Mouse (Mus musculus) forebrain, embryonic 16.5 days (tissue): ENCODE data around the gene Plxdc1. TPM values are rescaled to one million over a fixed set of nuclear protein-coding genes. Genes with fewer than 3 reads are reported as not detected.
A peak's percentile ranks its signal among the peaks of the same experiment; 100 is the strongest.

ENCODE experiments used
- ATAC-seq: fragments of 200-750 bp; cut with Nextera tagmentation; 2 replicates; pipeline ENCODE4 v1.8.0; 2017; ENCODE audit warnings: mild to moderate bottlenecking, moderate library complexity
- H3K27ac ChIP-seq: fragments of 300-500 bp; sonication (generic); 2 replicates; pipeline ENCODE4 v1.5.1; 2014; ENCODE audit warnings: low read length, control low read depth
- H3K27me3 ChIP-seq: fragments of 300-500 bp; sonication (generic); replicated peaks from 2 replicates; pipeline ENCODE4 v1.6.1; 2014; ENCODE audit warnings: low read length; ENCODE audit not compliant: control insufficient read depth, insufficient read depth
- H3K36me3 ChIP-seq: fragments of 300-500 bp; sonication (generic); 2 replicates; pipeline ENCODE4 v1.6.1; 2014; ENCODE audit not compliant: control insufficient read depth, insufficient read depth
- H3K4me1 ChIP-seq: fragments of 300-500 bp; sonication (generic); replicated peaks from 2 replicates; pipeline ENCODE4 v1.6.1; 2014; ENCODE audit warnings: low read length; ENCODE audit not compliant: control insufficient read depth, insufficient read depth
- H3K4me2 ChIP-seq: fragments of 300-500 bp; sonication (generic); 2 replicates; pipeline ENCODE4 v1.6.1; 2014; ENCODE audit warnings: mild to moderate bottlenecking, low read length, control low read depth
- H3K4me3 ChIP-seq: fragments of 300-500 bp; sonication (generic); replicated peaks from 2 replicates; pipeline ENCODE4 v1.5.1; 2014; ENCODE audit warnings: mild to moderate bottlenecking, low read length, control low read depth
- H3K9ac ChIP-seq: fragments of 300-500 bp; sonication (generic); replicated peaks from 2 replicates; pipeline ENCODE4 v1.6.1; 2014; ENCODE audit warnings: low read depth, low read length, control low read depth
- H3K9me3 ChIP-seq: fragments of 300-500 bp; sonication (generic); 2 replicates; pipeline ENCODE4 v1.6.1; 2016; ENCODE audit warnings: low read length; ENCODE audit not compliant: control insufficient read depth
- WGBS: fragments of 180-500 bp; shearing (Covaris S2); extraction: QIAGEN DNeasy Blood & Tissue Kit; methylation state at CpG from one replicate; pipeline ENCODE4 v1.1.7; 2014; 5-methylcytosine and 5-hydroxymethylcytosine counted together
- microRNA-seq: library from miRNA; unstranded; fragments of <30 nt; microRNA quantifications from one replicate; pipeline ENCODE4, GENCODE M21; 2017
- polyA plus RNA-seq: library from polyadenylated mRNA; unstranded; fragments of >200 nt; fragmentation: Nextera tagmentation; extraction: Ambion mirVana; gene quantifications from 2 replicates; pipeline ENCODE4 v1.2.1, GENCODE M21; 2015

Gene Plxdc1
- polyA plus RNA-seq, 1 experiment from 2014 or later, result 0.96 TPM

- H3K4me1 ChIP-seq, result 0 out of 2 replicates have a peak, but pooled peaks cover 2% of the 10 kb centered on the region
- WGBS, result 3% methylated on average over 26 of the region's 26 CpGs
- no peaks in the 10 kb centered on the region for H3K27me3 ChIP-seq
- peak overlapping the region; percentile 76 for H3K27ac ChIP-seq
- peak overlapping the region; percentile 20; the same call in 1 of the 2 replicates for H3K9ac ChIP-seq
- peak overlapping the region; percentile 52 for H3K4me3 ChIP-seq
- H3K36me3 ChIP-seq, result no peaks in the 10 kb centered on the region
- no peaks in the 10 kb centered on the region for H3K9me3 ChIP-seq
- ATAC-seq, result peak; percentile 9; the same call in 1 of the 2 replicates
- peak overlapping the region; percentile 49 for H3K4me2 ChIP-seq
These were observed 102.7 kb downstream of the Plxdc1 start for GRCm38 (mm10) chr11:97883542-97883917.

- Histone ChIP-seq H3K4me3 (no peak overlapping the region), H3K9me3 (no peaks in the 10 kb centered on the region), H3K9ac (no peak overlapping the region), H3K27me3 (no peaks in the 10 kb centered on the region), H3K36me3 (no peaks in the 10 kb centered on the region), H3K27ac (no peak overlapping the region), H3K4me2 (no peak overlapping the region), H3K4me1 (0 out of 2 replicates have a peak, but pooled peaks cover 2% of the 10 kb centered on the region)
- WGBS, result 96% methylated on average over 4 of the region's 4 CpGs
- no peak for ATAC-seq
These were observed 105.9 kb downstream of the Plxdc1 start for GRCm38 (mm10) chr11:97880362-97880761.

- no peaks in the 10 kb centered on the region for H3K9me3 ChIP-seq
- H3K27me3 ChIP-seq, result no peaks in the 10 kb centered on the region
- no peak overlapping the region for H3K4me3 ChIP-seq
- H3K27ac ChIP-seq, result no peak overlapping the region
- 87% methylated on average over 2 of the region's 2 CpGs for WGBS
- no peak overlapping the region for H3K4me2 ChIP-seq
- no peak for ATAC-seq
- H3K4me1 ChIP-seq, result no peaks in the 10 kb centered on the region
- H3K36me3 ChIP-seq, result no peaks in the 10 kb centered on the region
- H3K9ac ChIP-seq, result no peak overlapping the region
These were observed 108.9 kb downstream of the Plxdc1 start for GRCm38 (mm10) chr11:97877341-97877740.

- no peak overlapping the region for H3K9ac ChIP-seq
- H3K9me3 ChIP-seq, result no peaks in the 10 kb centered on the region
- WGBS, result 82% methylated on average over 1 of the region's 1 CpGs
- H3K4me3 ChIP-seq, result no peak overlapping the region
- H3K27ac ChIP-seq, result no peak overlapping the region
- H3K27me3 ChIP-seq, result no peaks in the 10 kb centered on the region
- no peaks in the 10 kb centered on the region for H3K4me1 ChIP-seq
- ATAC-seq, result no peak
- no peaks in the 10 kb centered on the region for H3K36me3 ChIP-seq
- no peak overlapping the region for H3K4me2 ChIP-seq
These were observed 111.8 kb downstream of the Plxdc1 start for GRCm38 (mm10) chr11:97874396-97874795.

Small RNAs within 50 kb of the gene (microRNA-seq; reads per million reads assigned to microRNA genes)
- not detected for gene Gm22461
- gene Gm27597, result not detected

Other genes starting within 250 kb of the Plxdc1 start
- gene Pip4k2b, start 241.7 kb downstream of the Plxdc1 start, polyA plus RNA-seq, result 4.1 and 4.7 TPM in 2 replicates
- gene Cwc25, start 219.9 kb downstream of the Plxdc1 start, polyA plus RNA-seq, result 17.1 and 19.5 TPM in 2 replicates
- 0.57 and 0.85 TPM in 2 replicates for gene 1700001P01Rik, start 210.5 kb downstream of the Plxdc1 start, polyA plus RNA-seq
- gene Rpl23, start 204.0 kb downstream of the Plxdc1 start, polyA plus RNA-seq, result 298 and 306 TPM in 2 replicates
- 140 and 159 TPM in 2 replicates for gene Lasp1, start 187.4 kb downstream of the Plxdc1 start, polyA plus RNA-seq
- gene B230217C12Rik, start 145.7 kb downstream of the Plxdc1 start, polyA plus RNA-seq, result 21.1 and 24.1 TPM in 2 replicates
- 0.63 and 0.68 TPM in 2 replicates for gene Fbxo47, start 102.3 kb downstream of the Plxdc1 start, polyA plus RNA-seq
- 4.6 and 6.4 TPM in 2 replicates for gene Arl5c, start 9.7 kb upstream of the Plxdc1 start, polyA plus RNA-seq
- gene Cacnb1, start 36.6 kb upstream of the Plxdc1 start, polyA plus RNA-seq, result 39.0 and 52.1 TPM in 2 replicates
- 652 and 659 TPM in 2 replicates for gene Rpl19, start 40.3 kb upstream of the Plxdc1 start, polyA plus RNA-seq
- gene Stac2, start 67.0 kb upstream of the Plxdc1 start, polyA plus RNA-seq, result 3.4 and 5.4 TPM in 2 replicates
- gene Fbxl20, start 164.0 kb upstream of the Plxdc1 start, polyA plus RNA-seq, result 28.0 and 32.1 TPM in 2 replicates
- 67.7 and 75.3 TPM in 2 replicates for gene Med1, start 206.8 kb upstream of the Plxdc1 start, polyA plus RNA-seq
- 11.6 and 12.3 TPM in 2 replicates for gene Cdk12, start 216.6 kb upstream of the Plxdc1 start, polyA plus RNA-seq